Mouse (Mus musculus): ENCODE results near the gene Ifi206. TPM values are rescaled to one million over a fixed set of nuclear protein-coding genes. Genes with fewer than 3 reads are reported as not detected.
"Not testable (repeated sequence)": the region's sequence is repeated elsewhere in the genome, so short reads cannot be mapped to it uniquely, and the experiment has no call there.

The Ifi206 gene
- 0.10 TPM in 2 replicates for polyA plus RNA-seq (2015; fragmentation: Nextera tagmentation; extraction: Ambion mirVana)

DNA sequence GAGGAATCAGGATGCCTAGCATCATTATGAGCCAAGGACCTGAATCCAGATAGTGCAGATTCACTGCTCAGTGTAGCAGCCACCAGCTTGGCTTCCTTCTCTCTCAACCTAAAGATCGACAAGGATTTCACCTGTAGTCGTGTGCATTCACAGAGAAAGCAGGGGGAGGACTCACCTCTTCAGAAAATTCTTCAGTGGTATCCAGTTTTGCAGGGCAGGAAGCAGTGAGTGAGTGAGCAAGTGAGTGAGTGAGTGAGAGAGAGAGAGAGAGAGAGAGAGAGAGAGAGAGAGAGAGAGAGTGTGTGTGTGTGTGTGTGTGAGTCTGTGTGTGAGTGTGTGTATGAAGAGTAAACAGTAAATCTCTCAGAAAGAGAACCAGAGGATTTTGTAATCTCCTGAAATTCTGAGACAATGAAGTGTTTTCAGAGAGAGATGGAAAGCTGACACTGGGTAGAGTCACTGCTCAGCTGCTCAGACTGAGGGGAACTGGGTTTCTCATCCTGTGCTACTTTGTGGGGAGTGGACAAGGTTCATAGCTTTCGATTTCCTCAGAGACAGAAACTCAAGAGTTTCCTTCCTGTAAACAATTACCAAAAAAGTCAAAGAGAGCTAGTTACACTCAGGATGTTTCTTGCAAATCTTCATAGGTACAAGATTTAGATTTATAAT lies at the start of gene Ifi206:
Gene Ifi206, minus strand, starts transcription at position 230 of the 669 bp plus-strand sequence.
- not testable (repeated sequence) for H3K9ac ChIP-seq; H3K4me3 ChIP-seq; H3K4me2 ChIP-seq; H3K27me3 ChIP-seq; H3K4me1 ChIP-seq (replicated peaks); H3K9me3 ChIP-seq (replicated peaks); H3K36me3 ChIP-seq; ATAC-seq (replicated peaks; ENCODE audit: insufficient number of reproducible peaks, insufficient read depth, low FRiP score, low read depth); H3K27ac ChIP-seq
- WGBS = 55% methylated on average over 3 of the region's 3 CpGs

DNA sequence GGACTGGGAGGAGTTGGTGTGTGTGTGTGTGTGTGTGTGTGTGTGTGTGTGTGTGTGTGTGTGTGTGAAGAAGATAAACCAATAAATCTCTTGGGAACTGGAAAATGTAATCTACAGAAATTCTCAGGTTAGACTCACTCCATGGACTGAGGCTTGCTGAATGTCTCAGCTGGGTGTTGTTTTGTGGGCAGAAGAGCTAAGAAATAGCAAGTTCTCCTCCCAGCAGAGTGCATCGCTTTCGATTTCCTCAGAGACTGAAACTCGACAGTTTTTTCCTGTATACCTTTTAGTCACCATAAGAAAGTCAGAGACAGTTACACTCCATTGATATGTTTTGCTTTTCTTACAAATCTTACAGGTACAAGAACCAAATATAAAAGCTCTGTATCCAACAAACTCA lies 45.0 kb upstream of the Ifi206 start, which contains the start of gene Ifi214:
Gene Ifi214, minus strand, starts transcription at position 167 of the 400 bp plus-strand sequence.
- H3K4me1 ChIP-seq (replicated peaks); H3K27me3 ChIP-seq; ATAC-seq (replicated peaks; ENCODE audit: insufficient number of reproducible peaks, insufficient read depth, low FRiP score, low read depth); H3K4me3 ChIP-seq; H3K27ac ChIP-seq; H3K36me3 ChIP-seq; H3K4me2 ChIP-seq; H3K9me3 ChIP-seq (replicated peaks); H3K9ac ChIP-seq: not testable (repeated sequence)
- 82% methylated on average over 3 of the region's 3 CpGs for WGBS

DNA sequence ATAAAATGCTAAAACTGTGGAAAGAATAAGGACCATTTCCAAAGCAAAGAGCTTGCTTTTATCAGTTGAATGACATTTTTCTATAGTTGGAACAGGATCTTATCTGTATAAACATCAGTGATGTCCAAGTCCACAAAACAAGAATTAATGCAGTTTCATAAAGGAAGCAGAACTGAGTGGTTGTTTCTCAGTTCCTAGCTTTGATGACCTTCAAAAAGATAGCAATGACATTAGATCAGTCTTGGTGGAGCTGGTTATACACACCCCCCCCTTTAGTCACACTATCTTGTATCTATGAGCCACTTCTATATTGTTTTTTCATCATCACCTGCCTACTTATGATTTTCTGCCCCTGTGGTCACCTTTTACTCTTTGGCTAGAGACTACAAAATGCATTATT lies 30.6 kb upstream of the Ifi206 start:
- H3K4me3 ChIP-seq = no peak overlapping the region
- no peaks in the 10 kb centered on the region for H3K9me3 ChIP-seq (replicated peaks)
- H3K4me2 ChIP-seq = no peak overlapping the region
- no peaks in the 10 kb centered on the region for H3K27me3 ChIP-seq
- no peak overlapping the region for H3K27ac ChIP-seq
- ATAC-seq (replicated peaks; ENCODE audit: insufficient number of reproducible peaks, insufficient read depth, low FRiP score, low read depth) = no peak
- H3K4me1 ChIP-seq (replicated peaks) = no peaks in the 10 kb centered on the region
- no peak overlapping the region for H3K9ac ChIP-seq
- H3K36me3 ChIP-seq = no peaks in the 10 kb centered on the region

DNA sequence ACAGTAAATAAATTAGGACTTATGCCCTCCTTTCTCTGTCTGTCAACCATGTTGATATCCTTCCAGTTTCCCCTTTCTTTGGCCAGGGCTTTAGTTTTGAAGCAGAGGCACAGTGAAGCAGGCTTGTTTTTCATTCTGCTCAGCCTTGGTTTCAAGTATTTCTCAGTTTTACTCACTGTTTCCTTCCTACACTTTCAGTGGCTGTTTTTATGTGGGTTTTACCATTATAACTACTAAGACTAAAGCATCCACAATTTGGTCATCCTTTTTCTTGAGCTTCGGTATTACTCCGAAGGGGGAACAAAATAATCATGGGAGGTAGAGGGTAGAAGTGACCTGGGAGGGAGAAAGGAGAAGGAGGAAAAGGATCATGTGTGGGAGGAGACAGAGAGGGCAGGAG lies 19.8 kb upstream of the Ifi206 start:
- ATAC-seq (replicated peaks; ENCODE audit: insufficient number of reproducible peaks, insufficient read depth, low FRiP score, low read depth); H3K4me1 ChIP-seq (replicated peaks): not testable (repeated sequence)
- WGBS = 93% methylated on average over 2 of the region's 2 CpGs

DNA sequence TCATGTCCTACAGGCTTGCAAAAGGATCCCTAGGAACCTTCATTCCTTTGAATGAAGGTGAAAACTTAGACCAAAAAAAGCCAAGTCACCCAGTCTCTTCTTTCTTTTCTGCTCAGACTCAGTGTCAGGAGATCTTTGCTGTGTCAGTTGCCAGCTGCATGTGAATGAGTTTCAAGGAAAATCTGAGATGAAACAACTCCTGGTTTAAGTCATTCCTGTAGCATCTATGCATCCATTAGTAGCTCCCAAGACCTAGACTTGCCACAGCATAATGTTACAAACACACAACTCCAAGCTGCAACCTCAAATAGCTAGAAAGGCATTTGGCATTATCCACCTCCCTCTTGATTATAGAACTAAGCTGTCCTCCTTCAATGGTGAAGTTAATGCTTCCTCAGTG lies 642 bp upstream of the Ifi206 start:
- H3K4me3 ChIP-seq; H3K4me2 ChIP-seq; ATAC-seq (replicated peaks; ENCODE audit: insufficient number of reproducible peaks, insufficient read depth, low FRiP score, low read depth); H3K36me3 ChIP-seq; H3K27ac ChIP-seq; H3K9me3 ChIP-seq (replicated peaks); H3K27me3 ChIP-seq; H3K4me1 ChIP-seq (replicated peaks); H3K9ac ChIP-seq: not testable (repeated sequence)

More for the DNA sequence above, 19.8 kb upstream of the Ifi206 start:
- H3K27ac ChIP-seq; H3K9me3 ChIP-seq (replicated peaks); H3K4me2 ChIP-seq; H3K27me3 ChIP-seq; H3K36me3 ChIP-seq; H3K4me3 ChIP-seq; H3K9ac ChIP-seq: not testable (repeated sequence)

DNA sequence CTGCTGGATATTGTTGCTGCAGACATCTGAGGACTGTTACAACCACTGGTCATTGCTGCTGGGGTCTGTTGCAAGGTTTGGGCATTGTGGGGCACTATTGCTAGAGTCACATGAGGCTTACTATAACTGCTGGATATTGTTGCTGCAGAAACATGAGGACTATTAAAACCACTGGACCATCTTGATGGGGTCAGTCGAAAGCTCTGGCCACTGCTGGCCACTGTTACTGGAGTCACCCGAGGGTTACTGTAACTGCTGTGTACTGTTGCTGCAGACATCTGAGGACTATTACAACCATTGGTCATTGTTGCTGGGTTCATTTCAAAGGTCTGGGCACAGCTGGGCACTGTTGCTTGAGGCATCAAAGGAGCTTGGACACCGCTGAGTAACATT lies 9.7 kb downstream of the Ifi206 start:
- 70% methylated on average over 3 of the region's 3 CpGs for WGBS
- not testable (repeated sequence) for H3K4me3 ChIP-seq; ATAC-seq (replicated peaks; ENCODE audit: insufficient number of reproducible peaks, insufficient read depth, low FRiP score, low read depth)

DNA sequence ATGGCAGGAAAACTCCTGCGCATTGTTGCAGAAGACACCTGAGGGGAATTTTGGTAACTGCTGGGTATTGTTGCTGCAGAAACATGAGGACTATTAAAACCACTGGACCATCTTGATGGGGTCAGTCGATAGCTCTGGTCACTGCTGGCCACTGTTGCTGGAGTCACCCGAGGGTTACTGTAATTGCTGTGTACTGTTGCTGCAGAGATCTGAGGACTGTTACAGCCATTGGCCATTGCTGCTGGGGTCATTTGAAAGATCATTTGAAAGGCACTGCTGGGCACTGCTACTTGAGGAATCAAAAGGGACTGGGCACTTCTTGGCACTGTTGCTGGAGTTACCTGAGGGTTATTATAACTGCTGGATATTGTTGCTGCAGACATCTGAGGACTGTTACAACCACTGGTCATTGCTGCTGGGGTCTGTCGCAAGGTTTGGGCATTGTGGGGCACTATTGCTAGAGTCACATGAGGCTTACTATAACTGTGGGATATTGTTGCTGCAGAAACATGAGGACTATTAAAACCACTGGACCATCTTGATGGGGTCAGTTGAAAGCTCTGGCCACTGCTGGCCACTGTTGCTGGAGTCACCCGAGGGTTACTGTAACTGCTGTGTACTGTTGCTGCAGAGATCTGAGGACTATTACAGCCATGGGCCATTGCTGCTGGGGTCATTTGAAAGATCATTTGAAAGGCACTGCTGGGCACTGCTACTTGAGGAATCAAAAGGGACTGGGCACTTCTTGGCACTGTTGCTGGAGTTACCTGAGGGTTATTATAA lies 10.3 kb downstream of the Ifi206 start:
- 80% methylated on average over 5 of the region's 5 CpGs for WGBS

More for the DNA sequence above, 9.7 kb downstream of the Ifi206 start:
- H3K27ac ChIP-seq; H3K9ac ChIP-seq; H3K9me3 ChIP-seq (replicated peaks); H3K4me2 ChIP-seq; H3K4me1 ChIP-seq (replicated peaks); H3K27me3 ChIP-seq; H3K36me3 ChIP-seq: not testable (repeated sequence)

DNA sequence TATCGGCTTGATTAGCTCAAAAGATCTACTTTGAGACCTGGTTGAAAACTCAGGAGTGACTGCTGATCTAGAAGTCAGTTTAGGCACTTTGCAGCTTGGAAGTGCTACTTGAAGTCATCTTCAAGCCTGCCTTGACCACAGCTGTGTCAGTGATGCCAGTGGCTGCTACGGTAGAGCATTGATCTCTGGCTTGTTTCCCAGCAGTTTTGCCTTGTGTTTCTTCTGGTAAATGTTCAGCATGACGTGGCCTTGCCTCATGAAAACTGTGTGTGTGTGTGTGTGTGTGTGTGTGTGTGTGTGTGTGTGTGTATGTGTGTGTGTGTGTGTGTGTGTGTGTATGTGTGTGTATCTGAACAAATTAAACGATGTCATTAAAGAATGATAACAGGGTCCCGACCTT lies 34.1 kb downstream of the Ifi206 start:
- 80% methylated on average over 5 of the region's 5 CpGs for WGBS
- Histone ChIP-seq H3K4me3 (no peak overlapping the region), H3K27me3 (no peaks in the 10 kb centered on the region), H3K27ac (no peak overlapping the region), H3K9ac (no peak overlapping the region), H3K9me3 (replicated peaks) (no peaks in the 10 kb centered on the region), H3K36me3 (no peaks in the 10 kb centered on the region), H3K4me1 (replicated peaks) (no peaks in the 10 kb centered on the region), H3K4me2 (no peak overlapping the region)
- no peak for ATAC-seq (replicated peaks; ENCODE audit: insufficient number of reproducible peaks, insufficient read depth, low FRiP score, low read depth)

More for the DNA sequence above, 10.3 kb downstream of the Ifi206 start:
- not testable (repeated sequence) for H3K27me3 ChIP-seq; H3K27ac ChIP-seq; H3K36me3 ChIP-seq; H3K9ac ChIP-seq; H3K9me3 ChIP-seq (replicated peaks); H3K4me2 ChIP-seq; H3K4me3 ChIP-seq; ATAC-seq (replicated peaks; ENCODE audit: insufficient number of reproducible peaks, insufficient read depth, low FRiP score, low read depth); H3K4me1 ChIP-seq (replicated peaks)

DNA sequence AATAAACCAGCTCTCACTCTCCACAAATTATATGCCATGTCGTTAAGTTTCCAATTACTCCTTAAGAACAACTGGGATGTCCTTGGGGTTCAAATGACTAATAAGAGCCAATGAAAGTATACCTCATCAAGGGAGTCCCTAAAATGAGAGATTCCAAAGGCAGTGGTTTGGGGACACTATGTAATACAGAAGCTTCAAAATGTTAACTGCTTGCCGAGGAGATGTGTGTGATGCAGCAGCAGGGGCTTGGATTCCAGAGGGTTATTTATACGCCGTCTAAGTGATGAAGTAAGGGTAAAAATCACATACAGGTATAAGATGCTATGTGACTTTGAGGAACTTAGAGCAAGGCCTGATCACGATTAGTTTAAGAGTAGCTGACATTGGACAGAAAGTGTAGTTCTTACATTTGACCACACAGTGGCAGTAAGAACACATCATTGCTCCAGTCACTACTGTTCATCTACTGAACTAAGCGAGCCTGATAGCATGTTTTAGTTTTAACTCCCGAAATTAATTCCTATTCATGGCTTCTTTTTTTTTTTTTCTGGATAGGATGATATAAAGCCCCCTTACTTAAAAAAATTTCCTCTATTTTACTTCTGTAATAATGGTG lies 34.6 kb downstream of the Ifi206 start:
- Histone ChIP-seq H3K4me3 (no peak overlapping the region), H3K4me2 (no peak overlapping the region), H3K27ac (no peak overlapping the region), H3K9me3 (replicated peaks) (no peaks in the 10 kb centered on the region), H3K36me3 (no peaks in the 10 kb centered on the region), H3K27me3 (no peaks in the 10 kb centered on the region), H3K9ac (no peak overlapping the region), H3K4me1 (replicated peaks) (no peaks in the 10 kb centered on the region)
- 41% methylated on average over 7 of the region's 7 CpGs for WGBS
- no peak for ATAC-seq (replicated peaks; ENCODE audit: insufficient number of reproducible peaks, insufficient read depth, low FRiP score, low read depth)

DNA sequence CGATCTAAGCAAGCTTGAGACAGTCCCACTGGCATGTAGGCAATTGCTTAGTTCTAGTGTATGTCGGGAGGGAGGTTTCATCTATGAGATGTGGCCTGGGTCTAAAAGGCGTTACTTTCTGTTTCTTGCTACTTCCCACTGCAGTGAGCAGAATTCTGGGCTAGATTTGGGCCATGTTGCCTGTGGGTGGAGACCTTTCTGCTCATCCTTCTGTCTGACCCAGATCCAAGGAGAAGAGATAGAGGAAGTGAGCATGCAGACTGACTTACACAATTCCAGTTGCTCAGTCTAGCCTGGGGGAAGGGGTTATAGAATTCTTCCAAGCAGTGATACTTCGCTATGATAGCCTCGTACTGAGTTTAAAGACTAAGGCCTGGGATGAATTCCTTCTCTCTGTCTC lies 39.2 kb downstream of the Ifi206 start:
- no peak overlapping the region for H3K4me3 ChIP-seq
- H3K9ac ChIP-seq = no peak overlapping the region
- ATAC-seq (replicated peaks; ENCODE audit: insufficient number of reproducible peaks, insufficient read depth, low FRiP score, low read depth) = no peak
- no peaks in the 10 kb centered on the region for H3K9me3 ChIP-seq (replicated peaks)
- WGBS = 82% methylated on average over 5 of the region's 5 CpGs
- no peak overlapping the region for H3K4me2 ChIP-seq
- no peaks in the 10 kb centered on the region for H3K36me3 ChIP-seq
- no peak overlapping the region for H3K27ac ChIP-seq
- H3K4me1 ChIP-seq (replicated peaks) = no peaks in the 10 kb centered on the region
- no peaks in the 10 kb centered on the region for H3K27me3 ChIP-seq

DNA sequence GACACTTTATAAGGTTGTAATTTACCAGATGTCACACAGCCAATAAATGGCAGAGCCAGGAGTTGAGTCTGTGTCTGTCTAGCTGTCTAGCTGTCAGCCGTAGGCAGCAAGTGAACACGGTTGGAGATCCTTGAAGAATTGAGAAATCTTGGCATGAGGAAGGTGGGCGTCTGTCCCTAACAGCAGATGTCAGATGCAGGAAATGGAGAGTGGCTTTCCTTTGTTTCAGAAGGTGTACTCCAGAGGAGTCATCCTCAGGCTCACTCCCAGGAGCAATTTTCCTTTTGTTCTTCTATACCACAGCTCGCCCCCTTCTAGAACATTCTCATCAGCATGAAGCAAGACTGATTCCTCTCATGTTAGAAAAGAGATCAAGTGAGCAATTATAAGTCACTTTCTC lies 40.2 kb downstream of the Ifi206 start:
- no peak overlapping the region for H3K4me3 ChIP-seq
- no peak for ATAC-seq (replicated peaks; ENCODE audit: insufficient number of reproducible peaks, insufficient read depth, low FRiP score, low read depth)

More for the DNA sequence above, 40.2 kb downstream of the Ifi206 start:
- 75% methylated on average over 4 of the region's 4 CpGs for whole genome bisulfite sequencing
- no peaks in the 10 kb centered on the region for H3K27me3 ChIP-seq
- H3K4me1 ChIP-seq (replicated peaks) = no peaks in the 10 kb centered on the region
- H3K9ac ChIP-seq = no peak overlapping the region
- no peaks in the 10 kb centered on the region for H3K9me3 ChIP-seq (replicated peaks)
- H3K4me2 ChIP-seq = no peak overlapping the region
- H3K36me3 ChIP-seq = no peaks in the 10 kb centered on the region
- no peak overlapping the region for H3K27ac ChIP-seq

All from heart, embryonic 15.5 days (tissue).